Mouse (Mus musculus) midbrain, embryonic 16.5 days (tissue): ENCODE data around the gene Gemin7. TPM values are rescaled to one million over a fixed set of nuclear protein-coding genes. Genes with fewer than 3 reads are reported as not detected.

ENCODE experiments used
- ATAC-seq: fragments of 200-750 bp; cut with Nextera tagmentation; 2 replicates; pipeline ENCODE4 v1.8.0; 2017; ENCODE audit warnings: moderate TSS enrichment
- H3K27ac ChIP-seq: fragments of 300-500 bp; sonication (generic); 2 replicates; pipeline ENCODE4 v1.5.1; 2014; ENCODE audit warnings: mild to moderate bottlenecking, low read length, mixed read lengths
- H3K27me3 ChIP-seq: fragments of 300-500 bp; sonication (generic); 2 replicates; pipeline ENCODE4 v1.6.1; 2014; ENCODE audit warnings: low read depth, low read length, mixed read lengths; ENCODE audit not compliant: control insufficient read depth, insufficient read depth
- H3K36me3 ChIP-seq: fragments of 300-500 bp; sonication (generic); 2 replicates; pipeline ENCODE4 v1.6.1; 2014; ENCODE audit warnings: mild to moderate bottlenecking, low read length, moderate library complexity, mixed read lengths; ENCODE audit not compliant: control insufficient read depth, insufficient read depth
- H3K4me1 ChIP-seq: fragments of 300-500 bp; sonication (generic); 2 replicates; pipeline ENCODE4 v1.6.1; 2014; ENCODE audit warnings: mild to moderate bottlenecking, low read length, mixed read lengths; ENCODE audit not compliant: control insufficient read depth, insufficient read depth
- H3K4me2 ChIP-seq: fragments of 300-500 bp; sonication (generic); 2 replicates; pipeline ENCODE4 v1.6.1; 2014; ENCODE audit warnings: mild to moderate bottlenecking, low read length, mixed read lengths
- H3K4me3 ChIP-seq: fragments of 300-500 bp; sonication (generic); 2 replicates; pipeline ENCODE4 v1.5.1; 2014; ENCODE audit warnings: low read depth, mild to moderate bottlenecking, low read length, moderate library complexity, mixed read lengths
- H3K9ac ChIP-seq: fragments of 300-500 bp; sonication (generic); 2 replicates; pipeline ENCODE4 v1.6.1; 2014; ENCODE audit warnings: low read depth, low read length, mixed read lengths
- H3K9me3 ChIP-seq: fragments of 300-500 bp; sonication (generic); replicated peaks from 2 replicates; pipeline ENCODE4 v1.6.1; 2014; ENCODE audit warnings: mild to moderate bottlenecking, low read length, mixed read lengths; ENCODE audit not compliant: control insufficient read depth, poor library complexity, severe bottlenecking
- WGBS: fragments of 180-500 bp; shearing (Covaris S2); extraction: QIAGEN DNeasy Blood & Tissue Kit; methylation state at CpG from one replicate; pipeline ENCODE4 v1.1.7; 2014; 5-methylcytosine and 5-hydroxymethylcytosine counted together
- polyA plus RNA-seq: library from polyadenylated mRNA; unstranded; fragments of >200 nt; fragmentation: Nextera tagmentation; extraction: Ambion mirVana; gene quantifications from 2 replicates; pipeline ENCODE4 v1.2.1, GENCODE M21; 2015

Gemin7 gene
- polyA plus RNA-seq, 1 experiment from 2014 or later = 145 TPM

DNA sequence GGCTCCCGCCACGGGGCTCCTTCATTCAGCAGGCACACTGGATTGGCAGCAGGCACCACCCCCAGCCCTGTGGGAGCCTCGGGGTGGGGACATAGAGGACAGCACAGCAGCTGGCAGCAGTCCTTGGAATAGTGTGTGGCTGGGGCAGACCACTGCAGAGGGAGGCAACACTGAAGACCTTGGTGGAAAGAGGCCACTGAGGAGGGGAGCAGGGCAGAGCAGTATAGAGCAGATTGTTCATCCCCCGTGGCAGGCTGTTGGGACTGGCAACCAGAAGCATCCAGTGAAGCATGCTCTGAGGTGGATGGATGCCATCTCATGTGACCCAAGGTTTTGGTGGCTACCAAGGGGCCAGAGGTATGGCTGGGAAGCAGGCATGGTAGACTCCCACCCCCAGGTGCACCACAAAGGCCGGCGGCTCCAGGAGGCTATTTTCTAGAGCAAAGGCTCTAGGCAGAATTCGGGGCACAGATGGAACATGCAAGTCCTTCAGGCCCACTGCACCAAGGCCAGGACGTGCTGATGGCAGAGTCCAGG is 35.2 kb downstream of the Gemin7 start:
- H3K9ac ChIP-seq = no peak overlapping the region; the same call in 1 of the 2 replicates
- H3K27ac ChIP-seq = no peak overlapping the region
- H3K36me3 ChIP-seq = no peaks in the 10 kb centered on the region
- H3K4me1 ChIP-seq = peaks cover 10% of the 10 kb centered on the region
- no peaks in the 10 kb centered on the region for H3K27me3 ChIP-seq
- no peaks in the 10 kb centered on the region for H3K9me3 ChIP-seq
- H3K4me2 ChIP-seq = no peak overlapping the region
- ATAC-seq = peak; percentile 66
- H3K4me3 ChIP-seq = no peak overlapping the region
- WGBS = 56% methylated on average over 8 of the region's 8 CpGs

DNA sequence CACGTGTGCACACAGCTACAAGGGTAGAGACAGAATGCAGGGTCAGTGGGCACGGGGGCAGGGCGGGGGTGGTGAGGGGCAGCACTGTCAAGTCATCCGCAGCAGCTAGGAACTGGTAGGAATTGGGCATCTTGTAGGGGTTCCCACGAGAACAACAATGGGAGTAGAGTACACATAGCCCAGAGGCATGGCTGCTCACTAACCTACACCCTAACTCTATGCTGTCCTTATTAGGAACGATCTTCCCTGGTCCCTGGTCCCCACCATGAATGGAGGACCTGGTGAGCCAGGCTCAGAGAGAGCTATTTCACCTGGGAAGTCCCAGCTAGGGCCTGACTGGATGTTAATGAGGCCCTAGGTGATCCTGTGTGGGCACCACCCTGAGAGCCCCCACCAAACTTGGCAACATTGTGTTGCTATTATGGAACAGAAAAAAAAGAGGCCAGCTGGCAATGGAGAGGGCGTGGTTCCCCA is 35.7 kb downstream of the Gemin7 start:
- H3K9ac ChIP-seq = no peak overlapping the region; the same call in 1 of the 2 replicates
- H3K4me2 ChIP-seq = no peak overlapping the region
- WGBS = 73% methylated on average over 7 of the region's 7 CpGs
- no peaks in the 10 kb centered on the region for H3K27me3 ChIP-seq
- no peaks in the 10 kb centered on the region for H3K9me3 ChIP-seq
- ATAC-seq = peak; percentile 30; the same call in 1 of the 2 replicates
- H3K4me3 ChIP-seq = no peak overlapping the region
- no peaks in the 10 kb centered on the region for H3K36me3 ChIP-seq
- H3K4me1 ChIP-seq = peaks cover 10% of the 10 kb centered on the region
- H3K27ac ChIP-seq = no peak overlapping the region

DNA sequence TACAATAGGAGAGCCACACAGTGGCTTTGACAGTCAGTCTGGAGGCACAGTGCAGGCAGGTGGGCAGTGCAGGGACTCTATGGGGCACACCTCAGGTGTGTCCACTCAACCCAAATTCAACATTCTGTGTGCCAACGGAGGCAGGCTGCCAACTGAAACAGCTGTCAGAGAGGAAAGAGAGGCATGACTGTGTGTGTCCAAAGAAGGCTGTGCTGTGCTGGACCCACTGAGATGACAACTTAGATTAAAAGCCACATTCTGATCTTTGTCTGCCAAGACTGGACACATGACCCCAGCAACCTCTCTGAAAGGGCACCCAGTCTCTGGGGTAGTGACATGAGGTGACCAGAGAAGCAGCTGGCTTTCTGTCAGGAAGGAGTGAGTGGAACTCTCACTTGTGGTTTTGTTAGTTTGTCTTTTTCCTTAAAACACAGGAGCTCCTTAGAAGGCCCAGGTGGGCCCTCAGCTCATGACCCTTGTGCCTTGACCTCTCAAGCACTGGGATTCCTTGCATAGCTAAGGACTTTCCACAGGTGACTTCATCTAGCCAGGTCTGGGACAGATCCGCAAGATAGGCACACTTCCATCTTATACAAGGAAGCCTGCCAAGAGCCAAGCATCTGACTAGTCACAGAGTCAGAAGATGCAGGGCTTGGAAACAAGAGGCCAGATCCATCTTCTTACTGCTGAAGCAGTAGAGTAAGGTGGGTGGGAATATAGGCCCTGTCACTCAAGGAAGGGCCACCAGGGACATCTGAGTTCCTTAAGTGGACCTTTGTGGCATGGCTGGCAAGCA is 36.4 kb downstream of the Gemin7 start:
- no peak for ATAC-seq
- H3K36me3 ChIP-seq = no peaks in the 10 kb centered on the region
- peaks cover 10% of the 10 kb centered on the region for H3K4me1 ChIP-seq
- no peak overlapping the region for H3K4me2 ChIP-seq
- no peak overlapping the region for H3K9ac ChIP-seq
- no peaks in the 10 kb centered on the region for H3K27me3 ChIP-seq
- 91% methylated on average over 2 of the region's 2 CpGs for WGBS
- H3K27ac ChIP-seq = no peak overlapping the region
- H3K9me3 ChIP-seq = no peaks in the 10 kb centered on the region
- no peak overlapping the region for H3K4me3 ChIP-seq

DNA sequence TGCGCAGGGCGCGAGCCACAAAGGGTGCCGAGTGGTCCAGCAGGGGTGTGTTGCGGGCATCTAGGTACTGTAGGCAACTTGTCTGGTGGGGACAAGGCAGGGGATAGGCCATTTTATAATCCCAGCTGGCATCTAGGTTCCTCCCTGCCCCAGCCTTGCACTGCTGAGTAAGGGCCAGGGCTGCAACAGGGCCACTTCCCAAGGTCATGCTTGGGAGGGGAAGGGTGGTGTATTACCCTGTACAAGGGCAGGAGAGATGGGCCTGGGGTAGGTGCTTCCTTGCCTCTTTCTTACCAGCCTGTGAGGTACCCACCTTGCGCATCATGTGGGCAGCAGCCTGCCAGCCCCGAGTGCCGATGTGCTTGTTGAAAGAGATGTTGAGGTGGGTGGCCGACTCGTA is 42.7 kb downstream of the Gemin7 start:
- no peaks in the 10 kb centered on the region for H3K27me3 ChIP-seq
- no peak overlapping the region for H3K4me2 ChIP-seq
- ATAC-seq = no peak
- no peak overlapping the region for H3K4me3 ChIP-seq
- 95% methylated on average over 10 of the region's 10 CpGs for WGBS
- H3K4me1 ChIP-seq = no peaks in the 10 kb centered on the region
- peaks cover 32% of the 10 kb centered on the region for H3K36me3 ChIP-seq
- H3K9ac ChIP-seq = no peak overlapping the region
- no peak overlapping the region for H3K27ac ChIP-seq
- no peaks in the 10 kb centered on the region for H3K9me3 ChIP-seq

DNA sequence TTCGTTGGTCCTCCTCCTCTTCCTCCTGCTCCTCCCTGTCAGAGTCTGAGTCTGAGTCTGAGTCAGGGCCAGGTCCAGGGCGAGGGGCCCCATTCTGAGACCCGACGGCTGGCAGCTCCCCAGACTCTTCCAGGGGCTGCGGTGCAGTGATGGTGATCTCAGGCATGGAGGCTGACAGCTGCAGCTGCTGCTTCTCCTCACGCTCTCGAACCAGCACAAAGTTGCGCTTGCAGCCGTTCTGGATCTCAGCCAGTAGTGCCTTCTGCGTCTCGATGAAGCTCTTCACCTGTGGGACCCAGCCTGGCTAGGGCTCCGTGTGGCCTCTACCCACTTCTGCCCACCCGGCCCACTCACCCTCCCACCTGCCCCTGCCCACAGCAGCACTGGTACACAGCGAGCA is 45.2 kb downstream of the Gemin7 start:
- Histone ChIP-seq H3K4me1 (no peaks in the 10 kb centered on the region), H3K4me3 (no peak overlapping the region), H3K4me2 (no peak overlapping the region), H3K36me3 (peaks cover 32% of the 10 kb centered on the region), H3K27ac (no peak overlapping the region), H3K9me3 (no peaks in the 10 kb centered on the region), H3K27me3 (no peaks in the 10 kb centered on the region), H3K9ac (no peak overlapping the region)
- WGBS = 90% methylated on average over 14 of the region's 14 CpGs
- ATAC-seq = no peak

DNA sequence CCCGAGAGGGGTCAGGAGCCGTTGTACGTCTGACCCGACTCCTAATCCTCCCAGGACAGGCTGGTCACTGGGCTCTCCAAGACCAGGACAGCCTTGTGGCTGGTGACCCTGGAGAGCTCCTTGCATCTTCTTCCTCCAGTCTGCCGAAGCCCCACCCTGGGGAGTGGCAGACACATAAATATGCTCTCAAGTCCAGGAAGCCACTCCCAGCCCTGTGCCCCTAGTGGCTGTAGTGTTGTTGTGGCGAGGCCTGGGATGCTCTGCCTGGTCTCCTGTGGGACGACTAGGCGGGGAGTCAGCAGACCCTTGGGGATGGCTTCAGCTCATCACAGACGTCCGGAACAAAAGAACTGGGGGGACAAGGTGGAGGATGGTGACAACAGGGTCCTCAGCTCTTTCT is 46.3 kb downstream of the Gemin7 start:
- Histone ChIP-seq H3K4me2 (no peak overlapping the region), H3K9me3 (no peaks in the 10 kb centered on the region), H3K9ac (no peak overlapping the region), H3K4me1 (no peaks in the 10 kb centered on the region), H3K4me3 (no peak overlapping the region), H3K27me3 (no peaks in the 10 kb centered on the region), H3K27ac (no peak overlapping the region), H3K36me3 (peaks cover 32% of the 10 kb centered on the region)
- WGBS = 74% methylated on average over 10 of the region's 10 CpGs
- ATAC-seq = no peak

DNA sequence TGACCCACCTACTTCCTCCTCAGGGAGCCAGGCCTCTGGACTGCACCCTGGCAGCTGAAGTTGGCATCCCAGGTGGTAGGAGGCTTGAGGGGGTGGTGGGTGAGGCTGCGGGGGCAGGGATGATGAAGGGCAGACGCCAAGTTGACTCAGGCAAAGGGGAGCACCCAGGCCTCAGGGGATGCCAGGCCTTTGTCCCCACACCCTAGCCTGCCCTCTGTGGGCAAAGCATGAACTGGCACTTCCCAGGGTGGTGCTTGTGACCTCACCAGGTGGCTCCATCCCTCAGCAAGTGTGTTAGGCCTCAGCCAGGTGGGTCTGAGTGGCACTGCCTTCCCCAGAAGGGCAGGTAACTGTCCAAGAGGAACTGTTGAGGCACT is 52.3 kb downstream of the Gemin7 start:
- Histone ChIP-seq H3K27me3 (peaks cover 46% of the 10 kb centered on the region), H3K9ac (no peak overlapping the region), H3K9me3 (no peaks in the 10 kb centered on the region), H3K36me3 (peaks cover 4% of the 10 kb centered on the region; the same call in 1 of the 2 replicates), H3K27ac (no peak overlapping the region), H3K4me3 (no peak overlapping the region), H3K4me2 (no peak overlapping the region), H3K4me1 (peaks cover 21% of the 10 kb centered on the region)
- ATAC-seq = no peak
- 62% methylated on average over 2 of the region's 2 CpGs for WGBS

DNA sequence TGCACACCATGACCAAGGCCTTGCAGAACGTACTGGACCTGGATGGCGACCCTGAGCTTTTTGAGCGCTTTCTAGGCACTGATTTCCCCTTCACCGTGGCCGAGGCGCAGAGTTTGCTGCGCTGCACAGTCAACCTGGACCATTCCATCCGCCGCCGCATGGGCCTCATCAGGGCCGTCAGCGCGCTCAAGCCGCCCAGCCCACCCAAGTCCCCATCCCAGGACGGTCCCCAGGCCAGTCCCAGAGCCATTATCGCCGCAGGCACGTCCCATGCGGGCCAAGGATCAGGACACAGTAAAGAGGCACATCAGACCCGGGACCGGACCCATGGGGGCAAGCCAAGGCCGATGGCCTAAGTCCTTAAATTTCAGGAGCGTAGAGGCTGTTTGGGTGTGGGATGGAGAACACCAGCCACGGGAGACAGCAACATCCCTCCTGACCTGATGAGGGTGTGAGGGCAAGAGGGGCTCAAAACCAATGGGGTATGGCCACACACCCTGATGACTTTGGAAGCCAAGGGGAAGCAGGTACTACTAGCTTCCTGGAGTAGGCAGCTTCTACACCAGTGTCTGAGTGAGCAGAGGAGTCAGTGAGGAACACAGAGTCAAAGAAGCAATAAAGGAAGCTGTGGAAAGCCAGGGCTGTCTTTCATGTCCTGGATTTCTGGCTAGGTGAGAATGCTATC is 52.8 kb downstream of the Gemin7 start:
- Histone ChIP-seq H3K4me1 (peaks cover 24% of the 10 kb centered on the region), H3K4me3 (peak overlapping the region; percentile 39), H3K4me2 (peak overlapping the region; percentile 84), H3K27me3 (peaks cover 47% of the 10 kb centered on the region), H3K36me3 (no peaks in the 10 kb centered on the region), H3K9ac (peak overlapping the region; percentile 62), H3K9me3 (no peaks in the 10 kb centered on the region), H3K27ac (no peak overlapping the region)
- ATAC-seq = peak; percentile 15; the same call in 1 of the 2 replicates
- WGBS = 12% methylated on average over 24 of the region's 24 CpGs
